Mouse (Mus musculus) liver, embryonic 16.5 days (tissue): ENCODE results near the gene Msx2. TPM values are rescaled to one million over a fixed set of nuclear protein-coding genes. Genes with fewer than 3 reads are reported as not detected.

Experiments
- ATAC-seq: fragments of 200-750 bp; cut with Nextera tagmentation; 2 replicates; pipeline ENCODE4 v1.8.0; 2017; ENCODE audit warnings: low read depth, mild to moderate bottlenecking, moderate number of reproducible peaks, moderate library complexity
- H3K27ac ChIP-seq: fragments of 300-500 bp; sonication (generic); 2 replicates; pipeline ENCODE4 v1.5.1; 2014; ENCODE audit warnings: mild to moderate bottlenecking, low read length
- H3K27me3 ChIP-seq: fragments of 300-500 bp; sonication (generic); 2 replicates; pipeline ENCODE4 v1.6.1; 2014; ENCODE audit warnings: low read depth, low read length, mixed read lengths; ENCODE audit not compliant: control insufficient read depth, insufficient read depth
- H3K36me3 ChIP-seq: fragments of 300-500 bp; sonication (generic); 2 replicates; pipeline ENCODE4 v1.6.1; 2014; ENCODE audit warnings: mild to moderate bottlenecking; ENCODE audit not compliant: control insufficient read depth, insufficient read depth
- H3K4me1 ChIP-seq: fragments of 300-500 bp; sonication (generic); 2 replicates; pipeline ENCODE4 v1.6.1; 2014; ENCODE audit warnings: low read depth, low read length, mixed read lengths; ENCODE audit not compliant: control insufficient read depth
- H3K4me2 ChIP-seq: fragments of 300-500 bp; sonication (generic); 2 replicates; pipeline ENCODE4 v1.6.1; 2014; ENCODE audit warnings: low read depth, low read length, mixed read lengths
- H3K4me3 ChIP-seq: fragments of 300-500 bp; sonication (generic); 2 replicates; pipeline ENCODE4 v1.5.1; 2014; ENCODE audit warnings: low read depth, mild to moderate bottlenecking, low read length
- H3K9ac ChIP-seq: fragments of 300-500 bp; sonication (generic); 2 replicates; pipeline ENCODE4 v1.6.1; 2014; ENCODE audit warnings: low read depth, low read length
- H3K9me3 ChIP-seq: fragments of 300-500 bp; sonication (generic); replicated peaks from 2 replicates; pipeline ENCODE4 v1.6.1; 2016; ENCODE audit warnings: low read length; ENCODE audit not compliant: control insufficient read depth
- WGBS: fragments of 180-500 bp; shearing (Covaris S2); extraction: QIAGEN DNeasy Blood & Tissue Kit; methylation state at CpG from one replicate; pipeline ENCODE4 v1.1.7; 2014; ENCODE audit not compliant: insufficient replicate concordance; 5-methylcytosine and 5-hydroxymethylcytosine counted together
- polyA plus RNA-seq: library from polyadenylated mRNA; unstranded; fragments of >200 nt; fragmentation: Nextera tagmentation; extraction: Ambion mirVana; gene quantifications from 2 replicates; pipeline ENCODE4 v1.2.1, GENCODE M21; 2015

The Msx2 gene
- polyA plus RNA-seq, 1 experiment from 2014 or later = not detected

- H3K27me3 ChIP-seq = no peaks in the 10 kb centered on the region
- no peak overlapping the region for H3K9ac ChIP-seq
- H3K27ac ChIP-seq = no peak overlapping the region
- H3K9me3 ChIP-seq = no peaks in the 10 kb centered on the region
- no peaks in the 10 kb centered on the region for H3K4me1 ChIP-seq
- H3K4me2 ChIP-seq = no peak overlapping the region
- H3K4me3 ChIP-seq = no peak overlapping the region
- WGBS = 47% methylated on average over 3 of the region's 3 CpGs
- H3K36me3 ChIP-seq = no peaks in the 10 kb centered on the region
- no peak for ATAC-seq
Observed at GRCm38 (mm10) chr13:53439957-53440356, 32.9 kb downstream of the Msx2 start.

GRCm38 (mm10) chr13:53426507-53426906, 46.4 kb downstream of the Msx2 start:
- Histone ChIP-seq H3K36me3 (no peaks in the 10 kb centered on the region), H3K4me2 (no peak overlapping the region), H3K4me3 (no peak overlapping the region), H3K27ac (no peak overlapping the region), H3K9me3 (no peaks in the 10 kb centered on the region), H3K4me1 (no peaks in the 10 kb centered on the region), H3K9ac (no peak overlapping the region), H3K27me3 (no peaks in the 10 kb centered on the region)
- 17% methylated on average over 7 of the region's 7 CpGs for WGBS
- no peak for ATAC-seq

GRCm38 (mm10) chr13:53421189-53421588, 51.7 kb downstream of the Msx2 start:
- Histone ChIP-seq H3K27me3 (no peaks in the 10 kb centered on the region), H3K36me3 (no peaks in the 10 kb centered on the region), H3K9ac (no peak overlapping the region), H3K27ac (no peak overlapping the region), H3K4me3 (no peak overlapping the region), H3K4me1 (no peaks in the 10 kb centered on the region), H3K9me3 (no peaks in the 10 kb centered on the region), H3K4me2 (no peak overlapping the region)
- ATAC-seq = no peak
- WGBS = 45% methylated on average over 4 of the region's 4 CpGs

- Histone ChIP-seq H3K9ac (no peak overlapping the region), H3K4me1 (no peaks in the 10 kb centered on the region), H3K27ac (no peak overlapping the region), H3K27me3 (no peaks in the 10 kb centered on the region), H3K36me3 (no peaks in the 10 kb centered on the region), H3K4me2 (no peak overlapping the region), H3K9me3 (no peaks in the 10 kb centered on the region), H3K4me3 (no peak overlapping the region)
- 40% methylated on average over 4 of the region's 4 CpGs for WGBS
- ATAC-seq = no peak
Observed at GRCm38 (mm10) chr13:53420741-53421140, 52.1 kb downstream of the Msx2 start.

GRCm38 (mm10) chr13:53419681-53420080, 53.2 kb downstream of the Msx2 start:
- Histone ChIP-seq H3K36me3 (no peaks in the 10 kb centered on the region), H3K9me3 (no peaks in the 10 kb centered on the region), H3K4me2 (no peak overlapping the region), H3K27ac (no peak overlapping the region), H3K4me3 (no peak overlapping the region), H3K9ac (no peak overlapping the region), H3K4me1 (no peaks in the 10 kb centered on the region), H3K27me3 (no peaks in the 10 kb centered on the region)
- no peak for ATAC-seq
- WGBS = 66% methylated on average over 8 of the region's 8 CpGs

GRCm38 (mm10) chr13:53417701-53418100, 55.2 kb downstream of the Msx2 start:
- no peak overlapping the region for H3K9ac ChIP-seq
- no peak overlapping the region for H3K27ac ChIP-seq
- no peaks in the 10 kb centered on the region for H3K9me3 ChIP-seq
- 77% methylated on average over 6 of the region's 6 CpGs for WGBS
- H3K4me1 ChIP-seq = no peaks in the 10 kb centered on the region
- no peak overlapping the region for H3K4me3 ChIP-seq
- H3K36me3 ChIP-seq = no peaks in the 10 kb centered on the region
- no peaks in the 10 kb centered on the region for H3K27me3 ChIP-seq
- no peak for ATAC-seq
- H3K4me2 ChIP-seq = no peak overlapping the region

Other genes starting within 250 kb of the Msx2 start
- gene Ror2, start 186.9 kb downstream of the Msx2 start, polyA plus RNA-seq = 0.13 and 0.24 TPM in 2 replicates
- 10.4 and 13.0 TPM in 2 replicates for gene Sptlc1, start 95.7 kb downstream of the Msx2 start, polyA plus RNA-seq